Mouse (Mus musculus) cortical plate, adult 2 months (tissue): Measurements from ENCODE around the gene Adh5. TPM values are rescaled to one million over a fixed set of nuclear protein-coding genes. Genes with fewer than 3 reads are reported as not detected.

Experiments used
- H3K27ac ChIP-seq: fragments of 200-500 bp; 2 replicates; pipeline ENCODE4 v1.5.1; 2012; ENCODE audit warnings: low read length, control low read depth, inconsistent platforms; ENCODE audit not compliant: insufficient read depth
- H3K4me1 ChIP-seq: fragments of 200-500 bp; 2 replicates; pipeline ENCODE4 v1.6.1; 2011; ENCODE audit warnings: low read length; ENCODE audit not compliant: control insufficient read depth, insufficient read depth
- H3K4me3 ChIP-seq: fragments of 200-500 bp; 2 replicates; pipeline ENCODE4 v1.5.1; 2011; ENCODE audit warnings: mild to moderate bottlenecking, low read length, control low read depth; ENCODE audit not compliant: insufficient read depth
- CTCF ChIP-seq: fragments of 200-500 bp; IDR thresholded peaks from 2 replicates; pipeline ENCODE4 v1.5.1; 2011; ENCODE audit warnings: mild to moderate bottlenecking, control low read depth, low read length; ENCODE audit not compliant: insufficient read depth; ENCODE audit errors: extremely low read depth
- POLR2A ChIP-seq: fragments of 200-500 bp; IDR thresholded peaks from 2 replicates; pipeline ENCODE4 v1.6.1; 2011; ENCODE audit warnings: mild to moderate bottlenecking, low read length, control low read depth; ENCODE audit not compliant: insufficient read depth; ENCODE audit errors: extremely low read depth
- polyA plus RNA-seq: library from polyadenylated mRNA; depleted of rRNA; stranded (reverse); fragments of >200 nt; gene quantifications from 2 replicates; pipeline ENCODE4 v1.2.3, GENCODE M21; 2012; rRNA removed

The Adh5 gene
- polyA plus RNA-seq, 1 experiment, result 64.3 TPM

DNA sequence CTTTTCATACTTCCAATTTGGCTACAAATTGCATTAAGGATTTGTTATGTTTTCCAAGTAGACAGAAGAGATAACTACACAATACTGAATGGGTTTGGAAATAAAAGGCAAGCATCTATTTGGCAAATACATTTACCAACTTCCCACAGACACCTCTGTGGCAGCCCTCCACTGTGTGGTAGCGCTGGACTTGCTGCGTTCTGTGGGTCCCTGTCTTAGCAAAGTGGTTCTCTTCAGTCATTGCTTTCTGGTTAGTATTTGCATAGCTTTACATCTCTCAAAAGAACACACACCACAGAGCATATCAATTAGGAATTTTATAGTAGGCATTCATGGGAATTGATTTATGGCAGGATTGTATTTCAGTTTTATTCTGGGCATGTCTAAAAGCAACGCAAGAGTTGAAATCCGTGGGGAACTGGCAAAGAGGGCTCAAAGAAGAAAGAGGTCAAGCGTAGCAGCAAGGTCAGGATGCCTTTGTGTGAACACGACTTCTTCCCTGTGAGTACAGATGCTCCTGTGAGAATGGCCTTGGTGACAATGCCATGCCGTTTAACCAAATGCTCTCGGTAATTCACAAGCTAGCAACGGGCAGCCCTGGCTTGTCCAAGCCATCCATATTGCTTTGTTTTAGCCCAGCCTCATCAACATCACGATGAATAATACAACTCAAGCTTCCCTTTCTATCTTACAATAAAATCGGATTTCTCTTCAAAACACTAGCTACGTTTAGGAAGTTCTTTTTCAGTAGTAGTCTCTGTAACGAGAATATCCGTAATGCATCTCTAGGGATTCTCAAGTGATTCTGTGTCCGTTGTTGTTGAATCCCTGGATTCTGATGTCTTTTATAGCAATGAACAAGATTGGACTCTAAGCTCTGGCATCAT lies 57.2 kb downstream of the Adh5 start:
- H3K4me3 ChIP-seq, result no peak overlapping the region
- TF ChIP-seq POLR2A (no peak), CTCF (no peak)
- H3K4me1 ChIP-seq, result no peaks in the 10 kb centered on the region
- no peak overlapping the region for H3K27ac ChIP-seq

DNA sequence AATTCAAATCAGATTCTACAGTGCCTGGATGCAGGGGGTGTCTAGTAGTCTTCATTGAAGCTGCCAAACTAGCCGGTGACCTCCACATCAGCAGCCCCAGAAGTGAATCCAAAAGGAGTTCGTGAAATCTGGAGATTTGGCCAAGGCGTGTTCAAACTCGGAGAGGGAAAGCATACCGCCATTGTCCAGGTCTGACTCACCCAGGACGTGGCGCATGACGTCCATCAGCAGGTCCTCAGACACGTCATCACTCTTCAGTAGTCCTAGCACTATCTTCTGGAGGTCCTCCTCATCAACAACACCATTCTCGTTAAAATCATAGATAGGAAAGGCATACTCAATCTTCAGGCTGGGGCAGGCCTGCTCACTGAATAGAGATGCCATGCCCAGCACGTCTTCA lies 60.9 kb downstream of the Adh5 start:
- Histone ChIP-seq H3K4me3 (no peak overlapping the region), H3K4me1 (no peaks in the 10 kb centered on the region), H3K27ac (no peak overlapping the region)
- TF ChIP-seq POLR2A, result no peak
- no peak for TF ChIP-seq CTCF

Other genes with a start within 250 kb of the Adh5 start
- gene 4930579F01Rik, start 249.3 kb upstream of the Adh5 start, polyA plus RNA-seq, result not detected in 2 replicates
- 0.02 and 0.04 TPM in 2 replicates for gene Adh7, start 225.3 kb upstream of the Adh5 start, polyA plus RNA-seq
- gene Adh1, start 182.1 kb upstream of the Adh5 start, polyA plus RNA-seq, result 1.2 and 1.4 TPM in 2 replicates
- gene Adh6a, start 129.8 kb upstream of the Adh5 start, polyA plus RNA-seq, result not detected in 2 replicates
- gene Adh6b, start 101.3 kb upstream of the Adh5 start, polyA plus RNA-seq, result not detected in 2 replicates
- not detected in 2 replicates for gene Adh4, start 27.6 kb upstream of the Adh5 start, polyA plus RNA-seq
- 43.0 and 43.7 TPM in 2 replicates for gene Metap1, start 46.4 kb downstream of the Adh5 start, polyA plus RNA-seq
- gene Eif4e, start 83.1 kb downstream of the Adh5 start, polyA plus RNA-seq, result 146 and 158 TPM in 2 replicates